ENCODE assay signal across 25 mouse cellular contexts in the genomic region with DNA sequence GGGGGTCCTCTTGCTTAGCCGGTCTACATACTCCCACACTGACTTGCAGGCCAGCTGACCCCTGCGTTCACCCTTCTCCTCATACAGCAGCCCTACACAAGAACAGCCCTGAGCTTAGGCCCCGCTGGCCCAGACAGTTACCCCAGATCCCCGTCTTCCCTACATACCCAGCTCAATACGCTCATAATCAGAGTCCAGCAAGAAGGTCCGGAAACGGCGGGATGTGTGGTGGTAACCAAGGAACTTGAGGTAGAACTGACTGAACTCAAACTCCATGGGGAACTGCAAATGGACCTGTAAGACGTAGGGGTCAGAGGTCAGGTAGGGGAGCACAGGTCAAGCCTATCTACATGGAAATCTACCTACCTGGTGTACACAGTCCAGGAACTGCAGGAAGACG. TPM values are rescaled to one million over a fixed set of nuclear protein-coding genes. Genes with fewer than 3 reads are reported as not detected.
"Had no signal": no experiment of that assay in that cellular context is flagged by ENCODE, and none has a peak within 500 bp of the region (broad histone marks: within the 10 kb centered on the region; RNA-seq: fewer than 3 reads in every experiment).

No protein-coding gene starts in this region.

- H3K4me3 ChIP-seq: midbrain, embryonic 10.5 days; midbrain, embryonic 12.5 days; myocyte; neural tube, embryonic 13.5 days; neural tube, embryonic 15.5 days; stomach, embryonic 15.5 days had no signal

- H3K27ac ChIP-seq: midbrain, embryonic 10.5 days; midbrain, embryonic 12.5 days; neural tube, embryonic 13.5 days; neural tube, embryonic 15.5 days; stomach, embryonic 15.5 days had no signal

- H3K27me3 ChIP-seq: midbrain, embryonic 12.5 days; neural tube, embryonic 13.5 days; neural tube, embryonic 15.5 days; stomach, embryonic 15.5 days had no signal

- H3K4me2 ChIP-seq: lung, embryonic 14.5 days; midbrain, embryonic 12.5 days; neural tube, embryonic 13.5 days; neural tube, embryonic 15.5 days; stomach, embryonic 15.5 days had no signal

- H3K9ac ChIP-seq: lung, embryonic 14.5 days; midbrain, embryonic 12.5 days; neural tube, embryonic 13.5 days; neural tube, embryonic 15.5 days; stomach, embryonic 15.5 days had no signal

- H3K4me1 ChIP-seq: midbrain, embryonic 10.5 days; midbrain, embryonic 12.5 days; neural tube, embryonic 13.5 days; neural tube, embryonic 15.5 days; stomach, embryonic 15.5 days had no signal

- ATAC-seq: midbrain, embryonic 16.5 days had no signal

- DNase-seq: lung, adult 18-20 months; lung, embryonic 14.5 days; lung, postnatal 10 days; lung, postnatal 4 days; midbrain, embryonic 14.5 days; retina, postnatal 1 day; right cerebral cortex, adult 18-20 months; right cerebral cortex, postnatal 25 days; right cerebral cortex, postnatal 4 days; spleen, adult 18-20 months; thymus, adult 18-20 months; thymus, postnatal 14 days; thymus, postnatal 36 days had no signal

- H3K9me3 ChIP-seq: midbrain, embryonic 10.5 days; midbrain, embryonic 12.5 days; neural tube, embryonic 13.5 days; neural tube, embryonic 15.5 days; stomach, embryonic 15.5 days had no signal

RNA-seq across cellular contexts. Expression of gene Adm2, which starts 28.7 kb away (rescaled TPM):
- total RNA-seq: megakaryocyte, adult 5-6 weeks; megakaryocyte-erythroid progenitor cell, adult 5-6 weeks had no signal
- polyA plus RNA-seq: midbrain, embryonic 12.5 days; midbrain, embryonic 14.5 days; midbrain, embryonic 16.5 days; neural tube, embryonic 13.5 days; neural tube, embryonic 15.5 days had no signal

RNA-seq across cellular contexts. Expression of gene Miox, which starts 40.4 kb away (rescaled TPM):
- total RNA-seq: megakaryocyte-erythroid progenitor cell, adult 5-6 weeks had no signal
- polyA plus RNA-seq: lung, embryonic 14.5 days; lung, embryonic 16.5 days; midbrain, embryonic 10.5 days; midbrain, embryonic 12.5 days; midbrain, embryonic 14.5 days; midbrain, embryonic 16.5 days; neural tube, embryonic 11.5 days; neural tube, embryonic 13.5 days; neural tube, embryonic 15.5 days; thymus, postnatal 0 days had no signal
